Mouse (Mus musculus): ENCODE data around the gene Adal.
"Not testable (repeated sequence)": the region's sequence is repeated elsewhere in the genome, so short reads cannot be mapped to it uniquely, and the experiment has no call there.

Gene Adal

GRCm38 (mm10) chr2:121140018-121140882 is at the start of gene Adal, which contains the start of gene Lcmt2:
Gene Adal, plus strand, starts transcription at chr2:121140428.
Gene Lcmt2, minus strand, starts transcription at chr2:121140653.
- peak; percentile 77 for DNase-seq (ENCODE audit: low read depth)

DNA sequence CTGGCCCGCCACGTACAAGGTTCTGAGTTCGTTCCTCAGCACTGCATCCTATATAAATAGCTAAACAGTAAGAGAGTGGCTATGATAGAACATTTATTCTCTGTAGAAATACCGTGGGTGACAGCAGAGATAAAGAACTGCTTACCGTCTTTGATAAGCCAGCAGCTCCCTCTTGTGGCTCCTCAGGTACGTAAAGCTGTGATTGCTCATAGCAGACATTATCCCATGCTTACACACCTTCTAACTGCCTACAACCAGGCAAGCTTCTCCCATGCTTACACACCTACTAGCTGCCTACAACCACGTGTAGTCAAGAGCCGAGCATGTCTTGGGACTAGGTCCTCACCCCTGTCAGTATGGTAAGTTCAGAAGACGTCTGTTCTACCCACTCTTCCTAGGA is 38.2 kb upstream of the Adal start:
- peak; percentile 39 for DNase-seq (ENCODE audit: low read depth)

DNA sequence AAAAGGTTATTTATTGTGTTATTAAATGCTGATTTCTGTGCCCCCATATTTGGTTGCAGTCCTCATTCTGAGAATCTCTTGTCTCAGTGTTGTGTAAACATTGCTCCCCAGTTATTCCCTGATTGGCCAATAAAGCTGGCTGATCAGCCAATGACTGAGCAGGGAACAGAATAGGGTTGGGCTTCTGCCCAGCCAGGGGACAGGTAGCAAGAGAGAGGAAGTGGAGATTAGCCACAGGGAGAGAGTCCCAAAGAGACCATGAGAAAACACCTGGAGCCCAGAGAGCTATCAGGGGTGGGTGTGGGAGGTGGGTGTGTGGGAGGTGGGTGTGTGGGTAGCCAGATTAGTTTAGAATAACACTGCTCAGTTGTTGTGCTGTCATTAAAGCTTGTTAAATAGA is 34.3 kb upstream of the Adal start:
- no peak for DNase-seq (ENCODE audit: low read depth)

- DNase-seq (ENCODE audit: low read depth): no peak
These were observed 30.5 kb upstream of the Adal start, which contains the start of gene Tgm7 for GRCm38 (mm10) chr2:121109695-121110094. Gene Tgm7, minus strand, starts transcription at chr2:121109795.

GRCm38 (mm10) chr2:121115418-121115817 is 24.8 kb upstream of the Adal start:
- no peak for DNase-seq (ENCODE audit: low read depth)

- DNase-seq (ENCODE audit: low read depth): no peak
These were observed 21.0 kb upstream of the Adal start for GRCm38 (mm10) chr2:121119260-121119659.

GRCm38 (mm10) chr2:121126302-121126701 is 13.9 kb upstream of the Adal start:
- not testable (repeated sequence) for DNase-seq (ENCODE audit: low read depth)

DNA sequence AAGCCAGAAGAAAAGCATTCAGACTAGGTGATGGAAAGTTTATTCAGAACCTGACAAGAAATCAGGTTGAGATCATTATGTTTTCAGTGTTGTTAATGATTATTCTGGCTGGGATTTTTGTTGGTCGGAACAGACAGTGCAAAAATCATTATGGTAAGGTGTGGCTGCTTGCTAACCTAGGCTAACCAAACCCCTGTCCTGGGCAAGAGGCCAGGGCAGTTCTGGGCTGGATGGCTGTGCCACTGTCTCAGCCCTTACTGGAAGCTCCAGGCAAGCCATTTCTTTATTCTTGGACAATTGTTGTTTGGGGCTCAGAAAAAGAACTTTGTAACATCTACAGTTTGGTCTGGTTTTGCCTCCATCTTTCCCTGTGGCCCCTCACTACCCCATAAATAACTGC is 12.7 kb upstream of the Adal start:
- DNase-seq (ENCODE audit: low read depth): no peak

- DNase-seq (ENCODE audit: low read depth): no peak
These were observed 11.2 kb upstream of the Adal start for GRCm38 (mm10) chr2:121128865-121129620.

- DNase-seq (ENCODE audit: low read depth): no peak
These were observed 7.4 kb upstream of the Adal start for GRCm38 (mm10) chr2:121132822-121133221.

DNA sequence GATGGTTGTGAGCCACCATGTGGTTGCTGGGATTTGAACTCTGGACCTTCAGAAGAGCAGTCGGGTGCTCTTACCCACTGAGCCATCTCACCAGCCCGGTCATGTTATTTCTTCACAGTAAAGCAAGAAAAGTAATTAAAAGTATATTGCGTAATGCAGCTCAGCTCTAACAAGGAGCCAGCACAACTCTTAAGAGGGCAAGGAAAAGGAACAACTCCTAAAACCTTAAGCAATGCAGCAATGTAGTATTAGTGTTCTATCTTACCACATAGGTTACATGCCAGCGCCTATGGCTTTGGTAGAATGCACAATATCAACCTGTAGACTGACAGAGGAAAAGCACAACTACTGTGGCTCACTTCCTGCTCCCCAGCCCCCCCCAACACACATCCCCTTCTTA is 2.9 kb upstream of the Adal start:
- DNase-seq (ENCODE audit: low read depth): no peak

DNA sequence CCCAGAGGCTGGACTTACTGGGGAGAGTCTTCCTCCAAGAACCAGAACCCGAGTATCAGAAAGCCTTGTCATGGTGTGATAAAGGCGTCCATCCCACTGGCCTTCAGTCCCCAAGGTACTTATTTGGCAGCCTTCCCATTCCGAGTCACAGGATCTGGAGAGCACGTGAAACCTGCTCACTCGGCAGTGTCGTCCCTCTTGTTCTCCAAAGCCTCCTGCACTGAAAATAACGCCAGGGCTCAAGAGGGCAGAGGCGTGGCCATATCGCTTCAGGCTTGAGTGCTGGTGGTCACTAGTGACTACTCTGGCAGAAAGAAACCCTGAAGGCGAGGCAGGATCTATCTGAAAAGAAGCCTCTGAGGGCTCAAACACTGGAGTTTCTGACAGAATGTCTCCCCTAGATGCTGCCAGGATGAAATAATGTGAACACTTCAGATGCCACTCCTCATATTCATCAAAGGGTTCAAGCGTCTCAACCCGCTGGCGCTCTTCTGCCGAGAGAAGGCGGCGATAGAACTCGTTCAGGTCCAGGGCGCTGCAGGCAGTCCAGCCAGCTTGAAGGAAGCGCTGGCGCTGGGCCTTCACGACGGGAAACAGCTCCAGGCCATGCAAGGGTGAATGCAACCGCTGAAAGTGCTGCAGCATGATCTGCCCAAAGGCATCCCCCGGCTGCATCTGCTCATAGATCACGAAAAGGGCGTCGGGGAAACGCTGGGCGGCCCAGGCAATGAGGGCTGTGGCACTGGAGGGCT is 786 bp upstream of the Adal start:
- DNase-seq (ENCODE audit: low read depth): no peak

- DNase-seq (ENCODE audit: low read depth): no peak
These were observed 1.2 kb downstream of the Adal start for GRCm38 (mm10) chr2:121141216-121142035.

- no peak for DNase-seq (ENCODE audit: low read depth)
These were observed 2.2 kb downstream of the Adal start for GRCm38 (mm10) chr2:121142415-121142814.

DNA sequence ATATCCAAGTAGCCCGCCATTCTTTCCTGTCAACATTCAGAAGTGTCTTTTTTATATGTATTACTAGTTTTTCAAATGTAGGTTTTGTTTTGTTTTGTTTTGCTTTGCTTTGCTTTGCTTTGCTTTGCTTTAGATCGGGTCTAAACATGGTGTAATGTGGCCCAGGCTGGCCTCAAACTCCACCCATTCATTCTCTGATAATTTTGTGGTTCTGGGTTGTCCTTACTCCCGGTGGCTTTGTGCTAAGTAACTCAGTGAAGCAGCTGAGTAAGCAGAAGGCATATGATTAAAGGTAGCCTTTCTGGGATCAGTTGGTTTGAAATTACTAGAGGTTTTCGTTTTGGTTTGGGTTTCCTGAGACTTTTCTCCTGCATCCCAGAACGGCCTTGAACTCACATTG is 9.5 kb downstream of the Adal start:
- DNase-seq (ENCODE audit: low read depth): no peak

- DNase-seq (ENCODE audit: low read depth): no peak
These were observed 12.9 kb downstream of the Adal start for GRCm38 (mm10) chr2:121153100-121153499.

GRCm38 (mm10) chr2:121169173-121169572 is 28.9 kb downstream of the Adal start:
- DNase-seq (ENCODE audit: low read depth): no peak

DNA sequence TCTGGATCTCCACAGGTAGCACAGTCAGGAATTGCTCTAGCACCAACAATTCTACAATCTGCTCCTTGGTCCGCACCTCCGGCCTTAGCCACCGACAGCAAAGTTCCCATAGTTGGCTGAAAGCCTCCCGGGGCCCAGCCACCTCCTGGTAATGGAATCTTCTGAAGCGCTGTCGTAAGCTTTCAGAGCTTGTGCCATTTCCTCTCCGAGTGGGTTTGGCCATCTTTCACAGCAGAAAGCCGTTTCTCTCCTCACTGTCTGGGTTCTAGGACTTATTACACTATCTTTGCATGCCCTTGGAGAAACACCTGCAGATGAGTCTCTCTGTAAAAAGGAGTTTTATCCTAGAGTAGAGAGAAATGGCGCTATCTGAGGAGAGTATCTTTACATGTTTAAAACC is 29.7 kb downstream of the Adal start:
- no peak for DNase-seq (ENCODE audit: low read depth)

DNA sequence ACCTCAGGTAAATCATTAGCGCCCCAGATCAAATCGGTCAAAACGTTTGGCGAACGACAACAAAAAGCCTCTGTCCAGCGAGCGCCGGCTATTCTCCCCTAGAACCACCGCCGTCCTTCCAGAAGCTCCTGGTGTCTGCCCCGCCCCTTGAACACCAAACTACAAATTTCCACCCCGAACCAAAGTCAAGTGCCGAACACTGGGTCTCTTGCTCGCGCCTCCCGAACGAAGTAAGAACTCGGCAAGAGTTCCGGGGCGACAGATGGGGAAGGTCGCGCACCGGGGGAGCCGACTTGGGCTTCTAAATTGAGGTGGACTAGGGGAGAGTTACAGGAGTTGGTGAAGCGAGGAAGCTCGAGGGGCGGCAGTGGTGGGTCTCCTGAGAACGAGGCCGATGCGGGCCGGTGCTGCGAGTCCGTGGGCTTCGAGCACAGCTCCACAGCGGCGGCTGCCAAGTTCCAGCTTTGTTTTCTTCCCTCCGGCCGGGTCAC is 30.3 kb downstream of the Adal start, which contains the start of gene Tubgcp4:
TSS of gene Tubgcp4 (plus strand) at position 174 of the 491 bp plus-strand sequence.
- DNase-seq (ENCODE audit: low read depth): no peak

DNA sequence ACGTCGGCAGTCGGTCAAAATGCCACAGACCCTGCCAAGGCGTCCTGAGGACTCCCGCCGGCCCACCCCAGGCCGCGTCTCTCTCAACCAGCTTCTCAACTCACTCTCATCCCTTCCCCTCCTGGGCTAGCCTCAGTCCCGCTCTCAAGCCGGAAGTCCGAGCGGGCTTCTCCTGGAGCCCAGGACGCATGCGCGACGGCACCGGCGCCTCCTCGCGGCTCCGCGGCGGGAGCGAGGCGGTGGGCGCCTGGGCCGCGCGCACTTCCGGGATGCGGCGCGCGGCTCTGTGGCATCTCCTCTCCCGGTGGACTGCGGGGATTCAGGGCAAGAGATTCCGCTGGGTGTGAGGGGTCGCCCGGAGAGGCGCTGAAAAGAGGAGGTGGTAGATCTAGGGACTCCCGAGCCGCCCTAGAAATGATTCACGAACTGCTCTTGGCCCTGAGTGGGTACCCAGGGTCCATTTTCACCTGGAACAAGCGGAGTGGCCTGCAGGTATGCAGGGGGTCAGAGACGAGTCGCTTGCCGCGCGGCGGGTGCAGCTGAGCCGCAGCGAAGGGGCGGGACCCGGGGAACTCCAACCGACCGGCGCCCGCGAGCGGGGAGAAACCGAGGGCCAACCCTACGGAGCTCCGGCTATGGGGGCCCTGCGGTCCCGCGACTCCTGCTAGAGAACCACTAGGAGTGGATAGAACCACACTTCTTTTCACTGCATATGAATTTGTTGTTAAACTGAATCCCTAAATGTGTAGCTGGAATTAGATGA is 30.9 kb downstream of the Adal start, which contains the start of gene Zscan29:
TSS of gene Zscan29 (minus strand) at position 146 of the 763 bp plus-strand sequence.
- peak; percentile 46 for DNase-seq (ENCODE audit: low read depth)
